Mouse (Mus musculus): ENCODE data around the gene Cpa1. TPM values are rescaled to one million over a fixed set of nuclear protein-coding genes. Genes with fewer than 3 reads are reported as not detected.

The Cpa1 gene
- 0.22 and 2.3 TPM in 2 replicates for polyA plus RNA-seq (2012; rRNA removed)

DNA sequence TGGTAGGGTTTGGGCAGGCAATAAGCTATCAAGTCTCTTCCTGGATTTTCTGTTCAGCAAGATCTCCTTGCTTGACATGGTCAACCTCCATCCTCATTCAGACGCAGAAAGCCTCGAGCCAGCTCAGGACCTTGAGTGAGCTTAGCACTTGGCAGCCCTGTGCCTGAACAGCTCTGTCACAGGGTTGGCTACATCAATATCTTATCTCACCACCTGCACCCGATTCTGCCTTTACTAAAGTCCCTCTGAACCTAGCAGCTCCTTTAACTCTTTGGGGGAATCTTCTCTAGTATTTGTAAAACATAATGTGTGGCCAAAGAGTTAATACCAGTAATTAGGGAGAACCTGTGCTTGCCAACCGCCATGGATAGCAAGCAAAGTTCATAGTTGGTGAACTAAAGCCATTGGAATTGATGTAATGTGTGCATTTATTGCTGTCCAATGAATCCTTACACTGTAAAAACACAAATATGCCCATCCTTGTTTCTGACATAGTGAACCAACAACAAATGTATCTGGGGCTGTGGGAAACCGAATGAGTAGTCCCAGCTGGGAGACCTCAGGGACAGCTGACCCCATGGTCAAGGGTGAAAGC lies at the start of gene Cpa1:
Gene Cpa1, plus strand, starts transcription at position 545 of the 595 bp plus-strand sequence.
- DNase-seq (ENCODE audit: low read depth) = no peak

DNA sequence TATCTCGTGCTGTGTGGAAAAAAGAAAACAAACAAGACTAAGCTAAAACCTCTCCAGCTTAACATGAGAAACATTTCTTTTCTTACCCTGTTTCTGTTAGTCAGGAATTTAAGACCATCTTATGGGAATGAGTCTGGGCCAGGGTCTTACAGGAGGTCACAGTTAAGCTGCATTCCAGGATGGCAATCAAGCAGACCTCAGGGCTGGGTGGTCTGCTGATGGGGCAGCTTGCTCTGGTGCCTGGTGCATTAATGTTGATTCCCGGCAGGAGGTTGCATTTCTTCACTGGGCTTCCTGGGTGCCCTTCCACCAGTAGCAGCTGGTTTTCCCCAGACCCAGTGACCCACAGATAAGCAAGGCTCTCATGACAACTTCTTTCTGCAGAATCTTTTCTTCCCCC lies 49.2 kb upstream of the Cpa1 start:
- DNase-seq (ENCODE audit: low read depth) = no peak

DNA sequence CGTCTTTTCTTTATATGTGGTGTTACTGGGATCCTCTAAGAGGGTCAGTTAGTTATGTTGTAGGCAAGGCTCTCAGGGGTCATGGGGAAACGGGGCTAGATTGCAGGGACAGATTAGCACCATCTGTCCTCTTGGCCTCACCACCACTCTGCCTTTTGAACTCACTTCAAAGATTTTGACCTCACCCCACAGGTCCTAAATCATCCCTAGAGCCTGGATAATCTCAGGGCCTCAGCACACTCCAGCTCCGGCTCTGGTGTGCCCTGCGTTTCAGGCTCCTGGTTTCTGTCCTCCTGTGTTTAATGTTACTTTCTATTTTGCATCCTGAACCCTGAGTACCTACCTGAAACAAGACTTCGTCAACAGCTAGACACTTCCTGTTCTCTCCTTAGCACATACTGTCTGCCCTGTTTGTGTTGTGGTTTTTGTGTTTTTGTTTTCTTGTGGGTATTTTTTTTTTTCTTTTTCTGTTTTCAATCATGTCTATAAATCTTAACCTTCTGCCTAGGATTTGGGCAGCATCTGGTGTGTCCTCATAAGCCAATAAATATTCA lies 47.1 kb upstream of the Cpa1 start:
- no peak for DNase-seq (ENCODE audit: low read depth)

DNA sequence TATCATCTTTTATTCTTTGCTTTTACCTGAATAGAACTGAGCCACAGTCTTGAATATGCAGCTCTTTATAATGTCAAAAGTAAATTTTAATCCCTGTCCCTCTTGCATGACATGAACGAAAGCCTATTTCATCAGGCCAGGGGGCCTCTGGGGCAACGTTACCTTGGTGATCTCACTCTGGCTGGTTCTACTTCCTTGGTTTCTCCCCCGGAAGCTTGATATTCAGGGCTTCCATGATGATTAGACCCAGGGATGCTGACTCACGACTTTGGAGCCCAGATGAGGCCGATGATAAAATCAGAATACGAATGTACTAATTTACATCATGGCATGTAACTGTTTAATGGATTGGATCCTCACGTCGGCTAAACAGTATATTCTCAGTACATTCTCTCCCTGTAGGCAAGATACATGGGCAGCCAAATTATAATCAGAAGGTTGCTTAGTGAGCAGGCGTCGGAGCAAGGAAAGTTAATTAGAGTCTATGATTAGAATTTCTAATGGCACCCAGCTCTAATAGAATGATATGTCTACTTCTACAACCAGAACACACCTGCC lies 46.5 kb upstream of the Cpa1 start:
- DNase-seq (ENCODE audit: low read depth) = no peak

DNA sequence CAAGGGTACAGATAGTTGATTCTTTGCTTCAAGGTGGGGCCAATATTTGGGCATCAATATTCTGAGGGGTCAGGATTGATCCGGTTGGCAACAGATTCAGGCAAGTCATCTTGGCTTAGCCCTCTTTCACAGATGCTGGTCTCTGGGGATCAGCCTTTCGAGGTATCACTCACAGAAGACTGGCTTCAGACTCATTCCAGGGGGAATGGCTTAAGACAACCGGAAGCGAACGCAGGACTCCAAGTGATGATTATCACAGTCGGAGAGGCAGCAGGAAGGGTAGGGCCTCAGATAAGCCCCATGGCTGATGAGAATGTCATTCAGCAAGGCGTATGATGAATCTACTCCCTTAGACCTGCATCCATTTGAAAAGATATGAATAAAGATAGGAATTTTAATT lies 44.7 kb upstream of the Cpa1 start:
- no peak for DNase-seq (ENCODE audit: low read depth)

DNA sequence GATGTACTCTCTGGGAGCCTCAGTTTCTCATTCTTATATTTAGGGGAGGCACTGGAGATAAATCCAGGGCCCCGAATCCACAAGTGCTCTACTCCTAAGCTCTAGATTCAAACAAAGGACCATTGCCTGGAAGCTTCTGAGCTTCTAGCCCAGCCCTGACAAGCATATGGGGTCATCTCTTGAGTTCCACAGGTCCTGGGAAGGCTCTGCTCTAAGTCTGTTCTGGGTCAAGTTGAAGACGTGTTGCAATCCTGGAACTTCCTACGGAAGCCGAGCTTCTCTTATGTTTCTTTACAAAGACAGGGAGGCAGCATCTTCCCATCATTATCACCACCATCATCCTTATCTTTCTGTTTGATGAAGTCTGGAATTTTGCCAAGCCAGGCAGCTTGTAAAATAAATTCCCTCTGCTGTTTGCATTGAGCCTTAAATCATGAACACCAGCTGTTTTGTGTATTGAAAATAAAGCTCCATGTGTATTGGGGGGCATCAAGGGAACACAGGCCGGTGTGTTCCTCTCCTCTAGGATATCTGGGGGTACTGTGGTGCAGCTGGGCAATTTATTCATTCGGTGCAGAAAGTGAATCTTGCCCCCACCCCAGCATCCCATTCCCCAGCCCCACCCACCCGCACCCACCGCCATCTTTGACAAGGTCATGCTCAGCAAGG lies 42.7 kb upstream of the Cpa1 start:
- DNase-seq (ENCODE audit: low read depth) = no peak

DNA sequence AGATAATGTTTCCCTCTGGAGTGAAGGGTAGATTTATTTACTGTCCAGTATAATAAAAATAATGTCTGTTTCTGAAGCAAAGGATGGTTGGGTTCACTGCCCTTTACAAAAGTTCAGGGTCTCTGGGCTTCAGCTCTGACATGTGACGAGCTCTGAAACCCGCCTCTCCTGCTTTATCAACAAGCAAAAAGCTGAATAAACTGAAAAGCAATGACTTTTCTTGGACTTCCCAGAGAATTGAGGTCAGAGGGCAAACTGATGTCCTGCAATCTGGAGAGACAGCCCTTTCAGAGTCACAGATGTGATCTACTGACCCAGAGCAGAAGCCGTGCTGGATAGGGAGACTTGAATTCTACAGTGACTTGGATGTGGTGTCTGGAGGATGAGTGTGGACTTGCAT lies 39.0 kb upstream of the Cpa1 start:
- no peak for DNase-seq (ENCODE audit: low read depth)

DNA sequence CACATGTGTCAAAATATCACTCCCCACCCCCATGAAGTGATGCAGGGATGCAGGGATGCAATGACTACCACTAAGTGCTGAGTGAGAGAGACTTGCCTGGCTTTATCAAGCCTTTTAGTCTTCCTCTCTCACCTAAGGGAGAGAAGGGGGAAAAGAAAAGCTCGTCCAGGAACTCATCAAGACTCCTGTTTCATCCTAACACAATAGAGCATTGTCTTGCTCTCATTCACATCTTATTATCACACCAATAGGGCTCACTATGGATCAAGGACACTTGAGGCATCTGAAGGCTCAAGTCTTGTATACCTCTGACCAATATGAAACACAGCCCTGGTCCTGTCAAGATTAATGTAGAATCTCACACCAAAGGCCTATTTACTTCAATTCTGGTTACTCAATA lies 38.0 kb upstream of the Cpa1 start:
- DNase-seq (ENCODE audit: low read depth) = no peak

DNA sequence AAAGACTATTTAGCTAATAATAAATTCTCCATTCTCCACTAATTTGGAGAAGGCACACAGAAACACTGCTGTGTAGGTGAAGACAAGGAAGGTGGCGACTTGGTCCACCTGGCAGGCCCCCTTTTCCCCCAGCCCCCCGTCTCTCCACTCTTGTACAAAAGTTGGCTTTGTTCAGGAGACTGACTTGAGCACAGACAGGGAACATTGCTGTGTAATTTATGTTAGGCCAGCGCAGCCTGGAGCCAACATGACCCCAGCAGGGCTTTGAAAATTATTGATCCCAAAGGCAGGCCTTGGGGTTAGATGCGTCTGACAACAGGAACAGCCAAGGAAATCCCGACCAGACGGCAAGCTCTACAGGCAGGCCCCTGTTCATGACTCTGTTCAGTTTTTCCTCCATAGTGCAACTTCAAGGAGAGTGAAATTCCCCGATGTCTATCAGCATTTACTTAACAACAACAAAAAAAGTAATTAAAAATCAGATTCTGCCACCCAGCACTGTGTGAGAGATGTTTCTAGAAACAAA lies 34.6 kb upstream of the Cpa1 start:
- no peak for DNase-seq (ENCODE audit: low read depth)

DNA sequence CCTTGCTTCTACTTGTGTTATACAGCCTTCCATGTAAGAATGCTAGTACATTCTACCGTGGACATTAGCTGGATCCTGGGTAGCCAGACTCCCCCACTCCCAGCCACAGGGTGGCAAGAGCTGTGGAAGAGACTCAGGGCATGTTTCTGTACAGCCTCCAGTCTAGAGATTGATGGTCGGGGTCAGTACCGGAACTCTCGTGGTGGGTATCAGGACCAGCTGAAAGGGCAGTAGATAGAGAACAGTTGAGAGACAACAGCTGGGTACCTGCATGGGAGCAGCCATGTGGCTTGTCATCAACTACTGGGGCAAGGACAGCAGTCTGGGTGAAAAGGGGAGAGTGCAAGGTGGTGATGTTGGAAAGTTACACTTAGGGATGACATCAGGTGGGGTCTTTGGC lies 33.9 kb upstream of the Cpa1 start:
- DNase-seq (ENCODE audit: low read depth) = no peak

DNA sequence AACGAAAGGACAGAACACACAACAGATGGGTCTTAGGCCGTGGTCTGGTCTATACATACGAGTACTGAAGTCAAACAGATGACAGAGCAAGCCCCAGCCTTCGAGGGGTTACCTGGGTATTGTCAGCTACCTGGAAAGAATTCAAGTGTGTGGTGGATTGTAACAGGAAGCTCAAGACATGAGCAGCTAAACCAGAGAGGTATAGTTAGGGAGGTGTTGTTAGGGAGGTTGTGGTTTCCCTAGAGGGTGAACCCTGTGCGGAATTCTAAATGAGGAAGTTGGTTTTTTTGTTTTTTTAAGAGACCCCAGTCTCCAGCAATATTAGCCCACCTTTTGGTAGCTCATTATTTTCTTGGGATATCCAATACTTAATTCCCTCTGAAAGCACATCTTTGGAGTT lies 33.3 kb upstream of the Cpa1 start:
- no peak for DNase-seq (ENCODE audit: low read depth)

DNA sequence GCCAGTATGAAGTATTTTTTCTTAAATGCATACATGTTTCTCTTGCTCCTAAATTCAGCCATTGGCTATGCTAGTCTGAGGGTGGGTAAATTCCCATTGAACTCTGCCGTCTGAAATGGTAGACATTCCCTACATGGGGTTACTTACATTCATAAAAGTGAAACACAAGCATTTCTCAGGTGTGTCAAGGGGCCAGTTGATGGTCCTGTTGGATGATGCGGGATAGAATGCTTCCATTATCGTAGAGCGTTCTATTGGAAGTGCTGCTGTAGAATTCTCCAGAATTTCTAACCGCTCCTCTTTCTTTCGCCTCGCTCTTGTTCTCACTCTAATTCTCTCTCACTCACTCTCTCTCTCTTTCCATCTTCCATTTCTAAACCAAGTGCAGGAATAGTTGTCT lies 28.3 kb upstream of the Cpa1 start, which contains the start of gene Cpa5:
Gene Cpa5, plus strand, starts transcription at position 301 of the 400 bp plus-strand sequence.
- DNase-seq (ENCODE audit: low read depth) = no peak

DNA sequence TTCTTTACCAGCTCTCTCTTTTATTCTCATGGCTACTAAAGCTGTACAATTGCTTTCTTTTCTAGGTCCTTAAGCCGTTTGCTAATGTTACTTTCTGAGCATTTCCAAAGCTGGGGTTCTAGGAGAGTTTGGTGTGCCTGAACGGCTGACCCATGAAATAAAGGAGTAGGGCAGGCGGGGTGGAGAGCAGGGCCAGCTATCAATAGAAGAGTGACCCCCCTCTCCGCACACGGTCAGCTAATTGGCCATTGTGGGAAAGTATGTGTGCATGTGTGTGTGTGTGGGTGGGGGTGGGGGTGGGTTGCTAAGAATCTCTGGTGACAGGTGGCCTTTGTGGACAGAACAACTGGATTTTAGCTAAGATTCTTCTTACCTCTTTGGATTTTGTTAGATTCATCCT lies 27.8 kb upstream of the Cpa1 start:
- DNase-seq (ENCODE audit: low read depth) = no peak

DNA sequence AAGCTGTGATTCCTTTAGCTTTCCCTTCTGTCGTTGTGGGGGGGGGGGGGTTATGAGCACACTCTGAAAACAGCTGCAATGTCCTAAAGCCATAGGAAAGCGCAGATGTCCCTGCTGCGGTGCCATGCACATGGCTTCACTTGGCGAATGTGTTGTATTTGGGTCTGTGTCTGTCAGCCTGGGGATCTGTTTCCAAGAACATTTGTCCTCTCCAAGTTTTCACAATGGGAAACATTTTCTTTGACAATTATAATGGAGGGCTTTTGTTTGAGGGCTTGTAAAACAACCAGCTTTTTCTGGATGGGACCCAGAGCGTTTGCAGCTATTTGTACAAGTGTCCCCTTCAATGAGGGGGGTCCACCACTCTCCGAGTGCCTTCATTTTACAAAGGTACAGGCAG lies 24.8 kb upstream of the Cpa1 start:
- DNase-seq (ENCODE audit: low read depth) = no peak

DNA sequence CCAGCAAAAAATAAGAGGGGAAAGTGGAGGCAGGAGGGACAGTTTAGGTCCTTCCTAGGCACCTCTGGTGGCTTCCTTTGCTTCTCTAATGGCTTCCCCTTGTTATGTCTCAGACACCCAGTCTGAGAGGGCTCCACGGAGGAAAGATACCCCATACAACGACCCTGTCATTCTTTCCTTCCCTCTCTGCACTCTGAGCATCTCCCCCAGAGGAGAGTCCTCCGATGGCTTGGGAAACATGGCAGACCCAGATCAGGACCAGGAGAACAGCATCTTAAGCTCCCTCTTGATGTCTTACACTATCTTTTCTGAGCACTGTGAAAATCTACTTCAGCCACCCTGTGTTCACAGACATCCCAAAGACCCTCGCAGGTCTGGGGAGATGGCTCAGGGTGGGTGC lies 23.3 kb upstream of the Cpa1 start:
- no peak for DNase-seq (ENCODE audit: low read depth)

DNA sequence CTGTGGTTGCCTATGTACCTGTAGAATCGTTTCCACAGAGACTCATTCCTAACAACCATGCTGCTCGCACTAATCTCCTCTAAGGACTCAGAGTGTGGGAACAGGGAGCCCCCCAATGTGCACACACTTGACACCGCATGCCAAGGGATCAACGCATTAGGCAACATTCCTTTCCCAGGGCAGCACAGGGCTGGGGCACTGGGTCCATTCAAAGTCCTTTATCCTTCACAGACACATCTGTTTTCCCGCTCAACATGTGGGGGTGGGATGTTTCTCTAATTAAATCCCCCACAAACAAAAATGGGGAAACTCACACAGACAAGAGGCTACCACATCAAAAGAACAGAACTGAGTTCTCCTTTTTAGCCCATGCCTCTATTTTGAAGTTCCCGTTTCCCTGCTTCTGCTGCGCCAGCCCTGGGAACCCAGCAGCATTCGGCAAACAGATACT lies 22.5 kb upstream of the Cpa1 start:
- DNase-seq (ENCODE audit: low read depth) = no peak

DNA sequence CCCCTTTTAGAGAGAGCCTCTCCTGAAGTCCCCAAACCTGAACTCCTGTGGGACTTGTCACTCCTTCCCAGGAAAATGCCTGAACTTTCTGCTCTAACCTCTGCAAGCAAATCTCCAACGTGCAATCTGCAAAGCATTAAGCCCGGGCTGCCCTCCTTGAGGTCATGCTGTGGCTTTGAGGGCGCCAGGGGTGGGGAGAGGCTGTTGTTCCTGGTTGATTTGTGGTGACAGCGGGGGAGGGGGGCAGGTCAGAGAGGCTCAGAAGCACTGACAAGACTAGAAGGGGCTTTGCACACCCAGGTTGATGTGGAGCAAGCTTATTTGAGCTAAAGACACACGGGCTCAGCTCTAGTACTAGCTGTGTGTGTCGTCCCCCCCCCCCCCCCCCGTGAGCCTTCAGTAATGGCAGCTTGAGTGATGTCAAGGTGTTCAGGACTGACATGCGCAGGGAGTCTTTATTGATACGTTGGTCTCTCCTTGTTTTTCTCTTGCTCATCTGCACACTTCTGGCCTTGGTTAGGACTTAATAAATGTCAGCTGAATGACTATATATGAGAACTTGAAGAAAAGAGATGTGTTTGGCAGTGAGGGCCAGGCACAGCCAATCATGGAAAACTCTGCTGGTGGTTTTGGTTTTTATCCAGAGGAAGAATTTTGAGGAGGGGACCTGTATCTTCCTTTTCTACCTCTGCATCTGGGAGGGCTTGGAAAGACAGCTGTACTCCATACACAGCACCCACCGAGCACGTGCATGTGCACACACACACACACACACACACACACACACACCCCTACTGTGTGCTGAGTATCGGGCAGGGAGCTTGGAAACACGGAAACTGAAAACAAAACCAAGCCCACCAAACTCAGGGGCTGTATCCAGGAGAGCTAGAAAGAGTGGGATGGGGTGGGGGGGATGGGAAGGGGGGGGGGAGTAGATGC lies 21.7 kb upstream of the Cpa1 start:
- no peak for DNase-seq (ENCODE audit: low read depth)

DNA sequence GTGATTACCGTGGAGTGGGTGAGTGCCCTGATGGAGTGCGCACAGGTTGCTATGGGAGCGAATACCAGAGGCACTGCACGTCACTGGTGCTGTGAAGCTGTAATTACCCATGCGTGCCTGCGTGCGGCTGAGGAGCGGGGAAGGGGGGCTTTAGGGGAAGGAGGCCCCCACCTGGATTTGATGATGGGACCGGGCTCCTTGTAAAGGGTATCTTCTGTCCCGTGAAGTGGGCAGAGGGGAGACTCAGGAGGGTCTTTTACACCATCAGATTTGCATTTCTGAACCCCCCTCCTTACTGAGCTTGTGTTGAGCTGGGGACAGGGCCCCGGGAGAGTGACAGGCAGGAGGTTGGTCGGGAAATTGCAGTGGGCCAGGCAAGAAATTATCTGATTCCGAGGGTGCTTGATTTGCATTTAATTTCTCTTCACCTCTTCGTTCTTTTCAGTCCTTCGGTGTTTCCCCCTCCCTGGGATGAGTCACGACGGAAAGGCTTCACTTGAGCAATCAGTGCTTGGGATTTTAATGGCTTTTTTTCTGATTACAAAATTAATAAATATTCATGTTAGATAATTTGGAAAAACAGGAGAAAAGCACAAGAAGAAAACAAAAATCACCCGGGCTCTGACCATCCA lies 20.9 kb upstream of the Cpa1 start:
- no peak for DNase-seq (ENCODE audit: low read depth)

DNA sequence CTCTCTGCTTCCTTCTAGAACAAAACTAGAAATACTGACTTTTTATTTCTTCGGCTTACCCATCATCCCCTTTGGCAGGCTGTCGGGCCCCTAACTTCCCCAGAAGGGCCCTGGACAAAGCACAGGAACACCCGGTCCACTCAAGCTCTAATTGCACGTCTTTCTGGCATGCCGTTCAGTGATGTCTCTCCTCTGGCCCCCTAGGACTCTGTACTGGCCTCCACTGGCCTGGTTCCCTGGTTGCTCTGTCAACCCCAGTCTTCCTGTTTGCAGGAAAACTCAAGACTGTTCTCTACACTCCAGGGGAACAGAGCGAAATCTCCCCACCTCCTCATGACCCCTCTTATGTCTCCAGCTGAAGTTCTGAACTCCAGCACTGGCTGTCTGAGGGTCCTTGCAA lies 20.3 kb upstream of the Cpa1 start:
- no peak for DNase-seq (ENCODE audit: low read depth)

DNA sequence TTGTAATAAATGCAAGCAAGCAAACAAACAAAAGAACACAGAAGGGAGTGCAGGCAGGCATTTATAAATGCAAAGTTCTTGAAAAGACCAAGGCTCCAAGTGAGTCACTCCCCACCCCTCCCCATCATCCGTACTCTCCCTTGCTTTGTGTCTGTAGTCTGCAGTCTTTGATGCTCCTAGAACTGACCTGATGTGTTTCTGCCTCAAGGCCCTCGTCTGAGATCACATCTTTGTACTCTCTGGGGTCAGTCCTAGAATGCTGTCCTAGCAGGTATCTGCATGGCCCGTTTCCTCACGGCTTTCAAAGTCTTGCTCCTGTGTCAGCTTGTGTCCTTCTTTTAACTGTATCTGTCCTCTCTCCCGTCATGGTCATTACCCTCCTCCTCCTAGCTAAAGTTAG lies 19.4 kb upstream of the Cpa1 start:
- no peak for DNase-seq (ENCODE audit: low read depth)

DNA sequence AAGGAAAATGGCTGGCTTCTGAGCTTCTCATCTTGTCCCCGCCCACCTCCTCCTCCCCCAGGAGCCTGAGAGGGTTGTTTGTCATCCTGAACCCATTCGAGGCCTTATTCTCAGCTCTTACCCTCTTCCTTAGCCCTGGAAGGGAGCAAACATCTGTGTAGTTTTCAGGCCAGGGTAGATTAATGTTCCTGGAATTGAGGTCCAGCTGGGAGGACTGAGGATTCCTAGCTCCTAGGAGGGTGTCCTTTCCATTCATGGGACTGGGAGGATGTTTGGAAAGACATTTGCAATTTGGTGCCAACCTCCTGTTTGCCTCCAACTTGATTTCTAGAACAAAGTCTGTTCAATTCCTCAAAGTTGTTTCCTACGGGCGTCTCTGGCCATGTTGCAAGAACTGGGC lies 18.4 kb upstream of the Cpa1 start:
- no peak for DNase-seq (ENCODE audit: low read depth)
